Mouse (Mus musculus) bone marrow, adult 2 months (tissue): ENCODE data around the gene Cdc42bpg.

Source experiments
- CTCF ChIP-seq: fragments of 200-500 bp; IDR thresholded peaks from 2 replicates; pipeline ENCODE4 v1.5.1; 2011; ENCODE audit warnings: low read length, control low read depth; ENCODE audit not compliant: control insufficient read depth, insufficient read depth
- POLR2A ChIP-seq: fragments of 200-500 bp; IDR thresholded peaks from 2 replicates; pipeline ENCODE4 v1.6.1; 2011; ENCODE audit warnings: low read depth, mild to moderate bottlenecking, control low read depth, low read length, borderline replicate concordance; ENCODE audit not compliant: control insufficient read depth

DNA sequence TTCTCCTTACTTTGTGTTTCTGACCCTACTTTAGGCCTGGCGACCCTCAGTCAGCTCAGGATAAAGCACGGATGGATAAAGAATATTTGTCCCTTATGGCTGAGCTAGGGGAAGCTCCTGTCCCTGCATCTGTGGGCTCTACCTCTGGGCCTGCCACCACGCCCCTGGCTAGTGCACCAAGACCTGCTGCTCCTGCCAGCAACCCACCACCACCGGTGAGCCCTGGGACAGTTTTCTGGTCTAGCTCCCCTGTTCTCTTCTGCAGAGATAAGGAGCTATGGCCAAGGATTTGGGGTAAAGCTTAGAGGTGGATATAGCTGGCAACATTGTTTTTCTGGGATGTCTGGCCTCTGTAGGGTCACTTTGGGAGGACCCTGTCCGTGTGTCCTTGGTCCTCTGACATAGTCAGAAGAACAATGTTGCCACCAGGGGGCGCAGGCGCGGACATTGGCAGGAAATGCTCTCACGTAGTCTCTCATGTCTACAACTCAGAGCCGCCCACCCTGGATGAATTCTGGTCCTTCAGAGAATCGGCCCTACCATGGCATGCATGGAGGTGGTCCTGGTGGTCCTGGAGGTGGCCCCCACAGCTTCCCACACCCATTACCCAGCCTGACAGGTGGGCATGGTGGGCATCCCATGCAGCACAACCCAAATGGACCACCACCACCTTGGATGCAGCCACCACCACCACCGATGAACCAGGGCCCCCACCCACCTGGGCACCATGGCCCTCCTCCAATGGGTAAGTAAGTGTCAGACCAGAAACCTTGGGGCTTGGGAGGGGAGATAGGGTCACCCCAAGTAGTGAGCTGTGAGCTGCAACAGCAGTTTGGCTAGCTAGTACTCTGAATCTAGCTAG, 67.5 kb downstream of the Cdc42bpg start:
- TF ChIP-seq CTCF (peak; percentile 88), POLR2A (no peak)
